Mouse (Mus musculus): Measurements from ENCODE around the gene Phlpp2.

DNA sequence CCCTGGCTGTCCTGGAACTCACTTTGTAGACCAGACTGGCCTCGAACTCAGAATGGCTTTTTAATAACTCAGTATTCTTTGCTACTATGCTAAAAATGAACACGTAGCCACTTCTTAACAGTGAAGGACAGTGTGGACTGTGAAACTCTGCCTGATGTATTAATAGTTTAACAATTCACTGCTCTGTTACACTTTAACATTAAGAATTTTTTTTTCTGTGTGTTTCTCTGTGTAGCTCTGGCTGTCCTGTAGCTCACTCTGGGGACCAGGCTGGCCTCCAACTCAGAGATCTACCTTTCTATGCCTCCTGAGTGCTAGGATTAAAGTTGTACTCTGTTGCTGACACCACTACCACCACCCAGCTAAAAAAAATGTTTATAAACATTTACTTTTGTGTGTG is 44.8 kb upstream of the Phlpp2 start:
- TF ChIP-seq EP300 (IDR thresholded peaks at IDR 0.05; ENCODE audit: low read depth), result no peak
- no peak for TF ChIP-seq CTCF (IDR thresholded peaks at IDR 0.05; ENCODE audit: low read depth)

Data from liver, postnatal 0 days (tissue).